Mouse (Mus musculus) embryonic fibroblast, embryonic 13.5 days (primary cell): ENCODE data around the gene Plekha7. TPM values are rescaled to one million over a fixed set of nuclear protein-coding genes. Genes with fewer than 3 reads are reported as not detected.

ENCODE experiments used
- H3K27ac ChIP-seq: 2 replicates; pipeline ENCODE4 v1.5.1; 2012; ENCODE audit warnings: low read length, control low read depth, inconsistent platforms; ENCODE audit not compliant: insufficient read depth
- H3K4me1 ChIP-seq: 2 replicates; pipeline ENCODE4 v1.6.1; 2011; ENCODE audit warnings: low read length; ENCODE audit not compliant: control insufficient read depth, insufficient read depth
- H3K4me3 ChIP-seq: 2 replicates; pipeline ENCODE4 v1.5.1; 2011; ENCODE audit warnings: mild to moderate bottlenecking, control low read depth, low read length; ENCODE audit not compliant: insufficient read depth
- CTCF ChIP-seq: IDR thresholded peaks from 2 replicates; pipeline ENCODE4 v1.5.1; 2011; ENCODE audit warnings: mild to moderate bottlenecking, control low read depth, low read length, moderate library complexity, borderline replicate concordance; ENCODE audit not compliant: insufficient read depth
- POLR2A ChIP-seq: IDR thresholded peaks from 2 replicates; pipeline ENCODE4 v1.6.1; 2011; ENCODE audit warnings: low read depth, mild to moderate bottlenecking, control low read depth, low read length, moderate library complexity
- polyA plus RNA-seq: library from polyadenylated mRNA; stranded (reverse); fragments of >200 nt; gene quantifications from 2 replicates; pipeline ENCODE4 v1.2.4, GENCODE M21; 2011; ENCODE audit warnings: low read depth; ENCODE audit not compliant: missing spikeins, insufficient read length

Plekha7 gene
- polyA plus RNA-seq, 1 experiment, result 5.8 TPM

- no peak overlapping the region for H3K27ac ChIP-seq
- no peaks in the 10 kb centered on the region for H3K4me1 ChIP-seq
- TF ChIP-seq CTCF (no peak), POLR2A (no peak)
- no peak overlapping the region for H3K4me3 ChIP-seq
Measured at GRCm38 (mm10) chr7:116147114-116147513, 161.1 kb downstream of the Plekha7 start.

- TF ChIP-seq CTCF, result no peak
- TF ChIP-seq POLR2A, result no peak
- Histone ChIP-seq H3K4me1 (no peaks in the 10 kb centered on the region), H3K27ac (no peak overlapping the region), H3K4me3 (no peak overlapping the region)
Measured at GRCm38 (mm10) chr7:116145030-116145429, 163.1 kb downstream of the Plekha7 start.

GRCm38 (mm10) chr7:116137671-116138070, 170.5 kb downstream of the Plekha7 start:
- Histone ChIP-seq H3K4me1 (no peaks in the 10 kb centered on the region), H3K4me3 (no peak overlapping the region), H3K27ac (no peak overlapping the region)
- no peak for TF ChIP-seq CTCF
- no peak for TF ChIP-seq POLR2A

GRCm38 (mm10) chr7:116137149-116137548, 171.0 kb downstream of the Plekha7 start:
- H3K27ac ChIP-seq, result no peak overlapping the region
- H3K4me3 ChIP-seq, result no peak overlapping the region
- no peaks in the 10 kb centered on the region for H3K4me1 ChIP-seq
- TF ChIP-seq CTCF (no peak), POLR2A (no peak)

GRCm38 (mm10) chr7:116134413-116135292, 173.5 kb downstream of the Plekha7 start:
- no peak for TF ChIP-seq CTCF
- no peak for TF ChIP-seq POLR2A
- H3K4me1 ChIP-seq, result no peaks in the 10 kb centered on the region
- H3K4me3 ChIP-seq, result no peak overlapping the region
- H3K27ac ChIP-seq, result no peak overlapping the region

GRCm38 (mm10) chr7:116132078-116132477, 176.1 kb downstream of the Plekha7 start:
- TF ChIP-seq POLR2A (no peak), CTCF (peak; percentile 82; the same call in 1 of the 2 replicates)

GRCm38 (mm10) chr7:116131390-116131789, 176.8 kb downstream of the Plekha7 start:
- H3K4me3 ChIP-seq, result no peak overlapping the region
- H3K27ac ChIP-seq, result no peak overlapping the region
- H3K4me1 ChIP-seq, result no peaks in the 10 kb centered on the region
- no peak for TF ChIP-seq CTCF

More at GRCm38 (mm10) chr7:116132078-116132477, 176.1 kb downstream of the Plekha7 start:
- no peak overlapping the region for H3K27ac ChIP-seq
- H3K4me3 ChIP-seq, result no peak overlapping the region
- H3K4me1 ChIP-seq, result no peaks in the 10 kb centered on the region

GRCm38 (mm10) chr7:116129374-116129773, 178.8 kb downstream of the Plekha7 start:
- TF ChIP-seq POLR2A, result no peak
- TF ChIP-seq CTCF, result no peak
- Histone ChIP-seq H3K4me1 (no peaks in the 10 kb centered on the region), H3K4me3 (no peak overlapping the region), H3K27ac (no peak overlapping the region)

- Histone ChIP-seq H3K4me3 (no peak overlapping the region), H3K27ac (no peak overlapping the region), H3K4me1 (no peaks in the 10 kb centered on the region)
- TF ChIP-seq POLR2A (no peak), CTCF (no peak)
Measured at GRCm38 (mm10) chr7:116128286-116128685, 179.9 kb downstream of the Plekha7 start.

GRCm38 (mm10) chr7:116127052-116127451, 181.1 kb downstream of the Plekha7 start:
- Histone ChIP-seq H3K4me3 (no peak overlapping the region), H3K4me1 (no peaks in the 10 kb centered on the region), H3K27ac (no peak overlapping the region)
- TF ChIP-seq CTCF (no peak), POLR2A (no peak)

- Histone ChIP-seq H3K4me1 (no peaks in the 10 kb centered on the region), H3K27ac (no peak overlapping the region), H3K4me3 (no peak overlapping the region)
- TF ChIP-seq CTCF (no peak), POLR2A (no peak)
Measured at GRCm38 (mm10) chr7:116125671-116126070, 182.5 kb downstream of the Plekha7 start.
